Mouse (Mus musculus) liver, embryonic 14.5 days (tissue): Measurements from ENCODE around the gene Papss1. TPM values are rescaled to one million over a fixed set of nuclear protein-coding genes. Genes with fewer than 3 reads are reported as not detected.

ENCODE experiments used
- ATAC-seq: fragments of 200-750 bp; cut with Nextera tagmentation; 2 replicates; pipeline ENCODE4 v1.8.0; 2017; ENCODE audit warnings: moderate number of reproducible peaks, mild to moderate bottlenecking, moderate library complexity; ENCODE audit not compliant: insufficient read depth
- DNase-seq, 3 experiments: peaks; one replicate each; pipeline ENCODE4 v3.0.0-alpha.2; 2012 to 2013; ENCODE audit warnings: low read depth in 3 of 3, low spot score in 3 of 3
- H3K27ac ChIP-seq: fragments of 300-500 bp; sonication (generic); 2 replicates; pipeline ENCODE4 v1.5.1; 2014; ENCODE audit warnings: moderate library complexity, mild to moderate bottlenecking, control low read depth, inconsistent platforms
- H3K27me3 ChIP-seq: fragments of 300-500 bp; sonication (generic); 2 replicates; pipeline ENCODE4 v1.6.1; 2014; ENCODE audit warnings: mild to moderate bottlenecking, low read length, moderate library complexity; ENCODE audit not compliant: control insufficient read depth, insufficient read depth
- H3K36me3 ChIP-seq: fragments of 300-500 bp; sonication (generic); replicated peaks from 2 replicates; pipeline ENCODE4 v1.6.1; 2014; ENCODE audit warnings: low read depth; ENCODE audit not compliant: control insufficient read depth, insufficient read depth
- H3K4me1 ChIP-seq, 2 experiments: fragments of 200-500 bp in 1 of 2; fragments of 300-500 bp in 1 of 2; sonication (generic) in 1 of 2; replicated peaks; 2 replicates each; pipeline ENCODE4 v1.6.1; 2012 to 2014; ENCODE audit warnings: antibody characterized with exemption in 1 of 2, inconsistent platforms in 1 of 2, low read length in 1 of 2; ENCODE audit not compliant: control insufficient read depth in 2 of 2, insufficient read depth in 2 of 2
- H3K4me2 ChIP-seq: fragments of 300-500 bp; sonication (generic); 2 replicates; pipeline ENCODE4 v1.6.1; 2014; ENCODE audit warnings: low read depth, mild to moderate bottlenecking, control low read depth, moderate library complexity
- H3K4me3 ChIP-seq, 2 experiments: fragments of 200-500 bp in 1 of 2; fragments of 300-500 bp in 1 of 2; sonication (generic) in 1 of 2; 2 replicates each; pipeline ENCODE4 v1.5.1; 2012 to 2014; ENCODE audit warnings: low read depth in 2 of 2, low read length in 2 of 2, mild to moderate bottlenecking in 2 of 2, control low read depth in 1 of 2, inconsistent platforms in 1 of 2, moderate library complexity in 1 of 2; ENCODE audit not compliant: insufficient read depth in 1 of 2
- H3K9ac ChIP-seq: fragments of 300-500 bp; sonication (generic); replicated peaks from 2 replicates; pipeline ENCODE4 v1.6.1; 2014; ENCODE audit warnings: mild to moderate bottlenecking, control low read depth, moderate library complexity
- H3K9me3 ChIP-seq: fragments of 300-500 bp; sonication (generic); 2 replicates; pipeline ENCODE4 v1.6.1; 2016; ENCODE audit warnings: low read length, mixed read lengths; ENCODE audit not compliant: control insufficient read depth
- CTCF ChIP-seq: IDR thresholded peaks from 2 replicates; pipeline ENCODE4 v1.5.1; 2016; ENCODE audit warnings: antibody characterized with exemption, low read depth, control low read depth
- EP300 ChIP-seq: IDR thresholded peaks from 2 replicates; pipeline ENCODE4 v1.6.1; 2016; ENCODE audit warnings: antibody characterized with exemption, low read depth
- WGBS: fragments of 180-500 bp; shearing (Covaris S2); extraction: QIAGEN DNeasy Blood & Tissue Kit; methylation state at CpG from one replicate; pipeline ENCODE4 v1.1.7; 2014; ENCODE audit not compliant: insufficient replicate concordance; 5-methylcytosine and 5-hydroxymethylcytosine counted together
- polyA plus RNA-seq, 2 experiments: library from polyadenylated mRNA; depleted of rRNA in 1 of 2; stranded (reverse) in 1 of 2; unstranded in 1 of 2; fragments of >200 nt; fragmentation: Nextera tagmentation in 1 of 2; extraction: Ambion mirVana in 1 of 2; gene quantifications; 2 replicates each; pipeline versions ENCODE4 v1.2.1 to v1.2.3; 2012 to 2014

Papss1 gene
- polyA plus RNA-seq, 2 experiments, result 6.5 to 8.2 TPM

DNA sequence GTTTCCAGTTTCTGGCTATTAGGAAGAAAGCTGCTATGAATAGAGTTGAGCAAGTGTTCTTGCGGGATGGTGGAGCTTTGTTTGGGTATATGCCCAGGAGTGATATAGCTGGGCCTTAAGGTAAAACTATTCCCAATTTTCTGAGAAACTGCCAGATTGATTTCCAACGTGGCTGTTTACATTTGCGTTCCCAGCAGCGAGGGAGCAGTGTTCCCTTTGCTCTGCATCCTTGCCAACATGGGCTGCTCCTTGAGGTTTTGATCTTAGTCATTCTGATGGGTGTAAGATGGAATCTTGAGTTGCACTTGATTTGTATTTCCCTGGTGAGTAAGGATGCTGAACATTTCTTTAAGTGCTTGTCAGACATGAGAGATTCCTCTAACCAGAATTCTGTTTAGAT lies 14.5 kb upstream of the Papss1 start:
- Histone ChIP-seq H3K36me3 (no peaks in the 10 kb centered on the region), H3K4me2 (no peak overlapping the region), H3K27ac (no peak overlapping the region), H3K27me3 (no peaks in the 10 kb centered on the region), H3K9ac (no peak overlapping the region), H3K4me1 (0 out of 4 replicates have a peak, but pooled peaks cover 0 to 2% of the 10 kb centered on the region in 2 experiments), H3K4me3 (no peak overlapping the region), H3K9me3 (no peaks in the 10 kb centered on the region)
- WGBS, result 49% methylated on average over 4 of the region's 4 CpGs
- TF ChIP-seq EP300 (no peak), CTCF (no peak)
- ATAC-seq (no peak), DNase-seq (no peak)

GRCm38 (mm10) chr3:131552349-131553254 lies 12.0 kb upstream of the Papss1 start:
- DNase-seq (peak; percentile 14 to 20 (median 15)), ATAC-seq (0 out of 2 replicates have a peak, but pooled peaks have one; percentile 43)
- Histone ChIP-seq H3K4me2 (no peak overlapping the region), H3K27ac (no peak overlapping the region), H3K9me3 (no peaks in the 10 kb centered on the region), H3K36me3 (no peaks in the 10 kb centered on the region), H3K4me1 (0 out of 4 replicates have a peak, but pooled peaks cover 0 to 2% of the 10 kb centered on the region in 2 experiments), H3K4me3 (no peak overlapping the region), H3K27me3 (no peaks in the 10 kb centered on the region), H3K9ac (no peak overlapping the region)
- WGBS, result 25% methylated on average over 9 of the region's 9 CpGs
- TF ChIP-seq CTCF, result peak; percentile 59
- no peak for TF ChIP-seq EP300

DNA sequence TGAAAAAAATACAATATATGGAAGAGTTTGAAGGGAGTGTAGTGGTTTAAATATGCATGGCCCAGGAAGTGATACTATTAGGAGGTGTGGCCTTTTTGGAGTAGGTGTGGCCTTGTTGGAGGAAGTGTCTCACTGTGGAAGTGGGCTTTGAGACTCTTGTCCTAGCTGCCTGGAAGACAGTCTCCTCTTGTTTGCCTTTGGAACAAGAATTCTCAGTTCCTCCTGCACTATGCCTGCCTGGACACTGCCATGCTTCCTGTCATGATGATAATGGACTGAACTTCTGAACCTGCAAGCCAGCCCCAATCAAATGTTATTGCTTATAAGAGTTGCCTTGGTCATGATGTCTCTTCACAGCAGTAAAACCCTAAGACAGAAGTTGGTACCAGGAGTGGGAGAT lies 8.8 kb upstream of the Papss1 start:
- H3K9me3 ChIP-seq, result no peaks in the 10 kb centered on the region

DNA sequence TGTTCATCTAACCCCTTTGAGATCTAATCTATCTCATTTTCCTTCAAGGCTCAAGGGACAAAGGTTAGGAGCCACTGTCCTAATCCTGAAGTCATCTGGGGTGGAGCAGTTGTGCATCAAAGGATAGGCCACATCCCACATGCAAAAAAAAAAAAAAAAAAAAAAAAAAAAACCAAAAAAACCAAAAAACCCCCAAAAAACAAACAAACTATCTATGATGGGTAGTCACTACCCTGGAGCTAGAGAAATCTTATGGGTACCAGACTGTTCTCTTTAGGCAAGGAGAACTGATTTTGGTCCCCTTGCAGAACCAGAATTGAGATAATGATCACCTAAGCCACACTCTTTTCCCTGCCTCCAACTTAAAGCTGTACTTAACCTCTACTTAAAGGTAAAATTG lies 3.0 kb upstream of the Papss1 start:
- Histone ChIP-seq H3K4me3 (no peak overlapping the region), H3K9ac (no peak overlapping the region), H3K36me3 (no peaks in the 10 kb centered on the region), H3K27ac (no peak overlapping the region), H3K4me2 (no peak overlapping the region), H3K4me1 (peaks cover 9 to 16% of the 10 kb centered on the region in 2 experiments; a peak in 2 of 4 replicates), H3K9me3 (no peaks in the 10 kb centered on the region), H3K27me3 (no peaks in the 10 kb centered on the region)
- DNase-seq (no peak), ATAC-seq (no peak)
- TF ChIP-seq EP300 (no peak), CTCF (no peak)

More for the DNA sequence above, 8.8 kb upstream of the Papss1 start:
- DNase-seq (no peak), ATAC-seq (no peak)
- Histone ChIP-seq H3K27ac (no peak overlapping the region), H3K4me2 (no peak overlapping the region), H3K36me3 (no peaks in the 10 kb centered on the region), H3K4me1 (0 out of 4 replicates have a peak, but pooled peaks cover 0 to 2% of the 10 kb centered on the region in 2 experiments), H3K27me3 (no peaks in the 10 kb centered on the region), H3K4me3 (no peak overlapping the region), H3K9ac (no peak overlapping the region)
- TF ChIP-seq CTCF, result no peak
- TF ChIP-seq EP300, result no peak

DNA sequence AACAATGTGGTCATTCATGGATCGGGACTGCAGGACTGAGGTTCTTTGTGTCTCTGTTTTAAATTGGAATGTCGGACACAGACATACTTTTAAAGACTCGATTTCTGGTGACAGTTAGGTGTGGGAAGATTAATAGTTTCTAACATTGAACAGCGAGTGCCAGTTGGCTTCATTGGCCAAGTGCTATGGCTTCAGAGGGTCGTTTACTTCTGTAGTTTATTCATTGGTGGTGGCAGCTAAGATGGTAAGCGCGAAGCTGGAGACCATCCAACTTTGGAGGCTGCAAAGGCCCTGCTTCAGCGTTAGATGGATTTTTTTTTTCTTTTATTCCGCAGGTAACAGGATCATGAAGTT lies 666 bp downstream of the Papss1 start:
- TF ChIP-seq CTCF (no peak), EP300 (no peak)
- Histone ChIP-seq H3K9me3 (no peaks in the 10 kb centered on the region), H3K36me3 (no peaks in the 10 kb centered on the region), H3K4me2 (peak overlapping the region; percentile 87), H3K27me3 (no peaks in the 10 kb centered on the region), H3K27ac (no peak overlapping the region), H3K9ac (peak overlapping the region; percentile 52), H3K4me1 (peaks cover 9 to 16% of the 10 kb centered on the region in 2 experiments; a peak in 2 of 4 replicates), H3K4me3 (peak overlapping the region; percentile 67 to 75)
- DNase-seq (no peak), ATAC-seq (no peak)
- 7% methylated on average over 9 of the region's 9 CpGs for WGBS
